Mouse (Mus musculus) layer of hippocampus, adult 18-20 months (tissue): ENCODE results near the gene Il27. TPM values are rescaled to one million over a fixed set of nuclear protein-coding genes. Genes with fewer than 3 reads are reported as not detected.

ENCODE experiments used
- microRNA-seq, 2 experiments: library from miRNA; unstranded; fragments of <30 nt; microRNA quantifications; one replicate each; pipeline ENCODE4 v1.2.0; 2021
- total RNA-seq, 2 experiments: library from RNA; stranded (reverse); gene quantifications; 2 replicates each; pipeline ENCODE4 v1.2.3; 2021

Gene Il27
- total RNA-seq, 2 experiments from 2014 or later, result not detected

Small RNA genes lying within 50 kb of the gene (microRNA-seq; reads per million reads assigned to microRNA genes)
- gene Mir7059, result 2.2 to 2.7 reads per million in 2 experiments

Other genes with a start within 250 kb of the Il27 start
- 1 to 10 TPM; 1.2 to 1.9 TPM for gene Lat, start 225.4 kb downstream of the Il27 start, total RNA-seq
- gene Spns1, start 217.5 kb downstream of the Il27 start, total RNA-seq, result 10 to 100 TPM; 81.4 to 86.6 TPM
- 1 to 10 TPM; 6.0 to 6.9 TPM for gene Nfatc2ip, start 198.2 kb downstream of the Il27 start, total RNA-seq
- gene Cd19, start 180.1 kb downstream of the Il27 start, total RNA-seq, result not detected
- gene Rabep2, start 166.2 kb downstream of the Il27 start, total RNA-seq, result 10 to 100 TPM; 14.2 to 15.2 TPM
- gene Atp2a1, start 131.8 kb downstream of the Il27 start, total RNA-seq, result 1 to 10 TPM; 1.0 TPM
- 10 to 100 TPM; 75.0 to 76.4 TPM for gene Sh2b1, start 119.5 kb downstream of the Il27 start, total RNA-seq
- gene Tufm, start 107.6 kb downstream of the Il27 start, total RNA-seq, result 10 to 100 TPM; 78.7 to 84.1 TPM
- gene Atxn2l, start 91.5 kb downstream of the Il27 start, total RNA-seq, result 100 to 1,000 TPM; 116 to 121 TPM
- gene Eif3c, start 28.5 kb downstream of the Il27 start, total RNA-seq, result 100 to 1,000 TPM; 180 to 184 TPM
- under 1 TPM; 0.62 to 0.94 TPM for gene Apobr, start 10.0 kb downstream of the Il27 start, total RNA-seq
- 10 to 100 TPM; 27.5 to 32.1 TPM for gene Cln3, start 9.1 kb downstream of the Il27 start, total RNA-seq
- 1 to 10 TPM; 6.8 to 8.8 TPM for gene Nupr1, start 35.9 kb upstream of the Il27 start, total RNA-seq
- 10 to 100 TPM; 26.1 to 33.5 TPM for gene Sgf29, start 54.4 kb upstream of the Il27 start, total RNA-seq
- gene Sult1a1, start 81.5 kb upstream of the Il27 start, total RNA-seq, result 10 to 100 TPM in 1 of 2 experiments, 1 to 10 TPM in 1; 9.5 to 11.6 TPM
- gene Bola2, start 100.5 kb upstream of the Il27 start, total RNA-seq, result 100 to 1,000 TPM; 105 to 106 TPM
- 10 to 100 TPM; 17.3 to 17.4 TPM for gene Slx1b, start 100.8 kb upstream of the Il27 start, total RNA-seq
- gene Coro1a, start 112.8 kb upstream of the Il27 start, total RNA-seq, result 100 to 1,000 TPM; 121 to 122 TPM
- 100 to 1,000 TPM; 174 to 194 TPM for gene Mapk3, start 164.7 kb upstream of the Il27 start, total RNA-seq
- 1 to 10 TPM; 2.2 to 4.6 TPM for gene Gdpd3, start 171.4 kb upstream of the Il27 start, total RNA-seq
- 100 to 1,000 TPM; 286 to 300 TPM for gene Ypel3, start 182.0 kb upstream of the Il27 start, total RNA-seq
- gene Tbx6, start 186.5 kb upstream of the Il27 start, total RNA-seq, result under 1 TPM; 0.56 to 0.64 TPM
- 10 to 100 TPM; 48.9 to 54.5 TPM for gene Ppp4c, start 197.6 kb upstream of the Il27 start, total RNA-seq
- 10 to 100 TPM; 62.4 to 68.1 TPM for gene Fam57b, start 202.7 kb upstream of the Il27 start, total RNA-seq
- not detected for gene 4930451I11Rik, start 236.7 kb upstream of the Il27 start, total RNA-seq